Mouse (Mus musculus) G1E-ER4 (cell line): ENCODE measurements around the gene Inhbe. TPM values are rescaled to one million over a fixed set of nuclear protein-coding genes. Genes with fewer than 3 reads are reported as not detected.

Source experiments
- GATA1 ChIP-seq: IDR thresholded peaks from one replicate; pipeline ENCODE4 v1.8.0; 2012; ENCODE audit warnings: low read length, inconsistent platforms
- polyA plus RNA-seq: library from polyadenylated mRNA; stranded (reverse); fragments of >175 nt; gene quantifications from 2 replicates; pipeline ENCODE4 v1.2.3, GENCODE M21; 2012

The Inhbe gene
- polyA plus RNA-seq, 1 experiment = not detected

DNA sequence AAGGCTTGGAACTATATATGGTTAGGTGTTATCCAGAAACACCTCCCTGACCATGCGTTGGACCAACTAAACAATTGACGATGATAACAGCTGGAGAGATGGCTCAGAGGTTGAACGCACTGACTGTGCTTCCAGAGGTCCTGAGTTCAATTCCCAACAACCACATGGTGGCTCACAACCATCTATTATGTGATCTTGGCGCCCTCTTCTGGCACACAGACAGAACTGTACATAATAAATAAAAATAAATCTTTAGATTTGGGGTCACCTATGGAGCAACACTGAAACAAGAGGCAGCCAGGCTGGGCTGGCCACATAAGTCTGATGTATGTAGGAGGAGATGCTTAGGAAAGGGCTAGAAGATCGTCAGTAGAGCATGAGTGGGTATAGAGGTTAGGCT, 21.1 kb downstream of the Inhbe start:
- no peak for TF ChIP-seq GATA1

DNA sequence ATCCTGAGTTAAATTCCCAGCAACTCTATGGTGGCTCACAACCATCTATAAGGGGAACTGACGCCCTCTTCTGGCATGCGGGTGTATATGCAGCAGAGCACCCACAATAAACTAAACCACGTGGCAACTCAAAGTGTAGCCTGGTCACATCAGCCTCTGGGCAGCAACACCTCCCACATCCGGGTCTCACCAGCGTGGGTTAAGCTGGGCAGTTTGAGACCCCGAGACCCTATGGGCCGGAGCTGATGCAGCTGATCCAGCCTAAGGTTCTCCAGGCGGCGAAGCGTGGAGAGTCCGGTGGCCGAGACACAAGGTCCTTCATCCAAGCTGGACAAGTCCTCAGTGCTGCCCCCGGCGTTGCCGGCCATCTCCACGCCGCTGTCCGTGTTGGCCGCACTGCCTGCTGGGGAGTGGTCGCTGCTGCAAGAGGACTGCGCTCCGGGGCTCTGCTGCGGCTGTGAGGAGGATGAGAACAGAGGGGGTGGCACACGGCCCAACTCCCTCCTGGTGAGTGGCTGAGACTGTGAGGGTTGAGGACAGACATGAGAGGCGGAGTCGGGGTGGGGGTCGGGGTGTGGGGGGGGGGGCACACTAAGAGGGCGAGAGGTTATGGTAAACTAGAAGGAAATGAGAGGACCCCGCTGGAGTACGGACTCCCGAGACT, 21.9 kb downstream of the Inhbe start:
- no peak for TF ChIP-seq GATA1

DNA sequence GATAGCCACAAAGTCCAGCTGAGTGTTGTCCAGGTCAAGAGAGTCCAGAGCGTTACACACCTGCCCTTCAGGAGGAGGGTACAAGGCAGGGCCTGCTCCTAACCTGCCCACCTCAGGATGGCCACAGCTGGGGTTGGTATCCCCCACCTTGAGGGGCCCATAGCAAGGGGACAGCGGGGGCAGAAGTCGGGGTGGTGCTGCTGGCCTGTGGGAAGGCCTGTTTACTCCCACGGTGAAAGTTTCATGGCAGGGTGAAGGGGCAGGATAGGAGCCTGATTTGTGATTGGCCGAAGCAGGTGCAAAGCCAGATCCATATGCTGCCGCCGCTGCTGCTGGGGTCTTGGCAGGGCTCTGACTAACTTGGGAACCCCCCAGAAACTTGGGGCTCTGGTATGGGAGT, 24.0 kb downstream of the Inhbe start:
- no peak for TF ChIP-seq GATA1

DNA sequence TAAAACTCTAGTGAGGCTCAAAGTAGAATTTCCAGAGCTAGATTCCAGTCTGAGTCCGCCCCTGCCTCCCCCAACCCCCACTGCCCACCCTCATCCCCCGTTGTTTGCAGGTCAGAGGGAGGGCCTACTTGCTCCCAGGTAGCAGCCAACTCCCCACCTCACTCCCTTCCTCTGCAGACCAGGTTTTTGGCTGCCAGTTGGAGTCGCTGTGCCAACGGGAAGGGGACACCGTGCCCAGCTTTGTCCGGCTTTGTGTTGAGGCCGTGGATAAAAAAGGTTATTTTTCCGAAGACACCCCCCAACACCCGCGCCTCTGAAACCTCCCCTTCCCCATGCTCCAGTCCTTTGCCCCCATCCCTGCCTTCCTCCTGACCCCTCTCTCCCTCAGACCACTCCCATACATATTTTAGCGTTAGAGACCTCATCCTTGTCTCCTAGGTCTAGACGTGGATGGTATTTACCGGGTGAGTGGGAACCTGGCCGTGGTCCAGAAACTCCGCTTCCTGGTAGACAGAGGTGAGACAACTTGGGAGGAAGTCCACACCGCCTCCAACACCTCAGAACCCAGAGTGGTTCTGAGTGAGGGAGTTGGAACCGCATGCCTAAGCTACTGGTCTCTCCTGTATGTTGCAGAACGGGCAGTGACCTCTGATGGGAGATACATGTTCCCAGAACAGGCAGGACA, 26.6 kb downstream of the Inhbe start:
- TF ChIP-seq GATA1 = no peak

DNA sequence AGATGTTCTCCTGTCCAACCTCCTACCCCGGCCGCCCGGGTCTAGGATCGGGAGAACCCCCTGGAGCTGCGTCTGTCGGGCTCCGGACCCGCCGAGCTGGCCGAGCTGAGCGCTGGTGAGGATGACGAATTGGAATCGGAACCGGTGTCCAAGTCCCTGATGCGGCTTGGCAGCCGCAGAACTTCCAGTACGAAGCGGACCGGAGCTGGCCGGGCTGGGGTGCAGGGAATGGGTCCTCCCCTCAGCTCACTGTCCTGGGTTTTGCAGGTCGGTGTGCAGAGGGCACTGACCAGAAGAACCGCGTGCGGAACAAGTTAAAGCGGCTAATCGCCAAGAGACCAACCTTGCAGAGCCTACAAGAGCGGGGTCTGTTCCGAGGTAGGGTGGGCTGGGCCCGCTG, 27.4 kb downstream of the Inhbe start:
- no peak for TF ChIP-seq GATA1

DNA sequence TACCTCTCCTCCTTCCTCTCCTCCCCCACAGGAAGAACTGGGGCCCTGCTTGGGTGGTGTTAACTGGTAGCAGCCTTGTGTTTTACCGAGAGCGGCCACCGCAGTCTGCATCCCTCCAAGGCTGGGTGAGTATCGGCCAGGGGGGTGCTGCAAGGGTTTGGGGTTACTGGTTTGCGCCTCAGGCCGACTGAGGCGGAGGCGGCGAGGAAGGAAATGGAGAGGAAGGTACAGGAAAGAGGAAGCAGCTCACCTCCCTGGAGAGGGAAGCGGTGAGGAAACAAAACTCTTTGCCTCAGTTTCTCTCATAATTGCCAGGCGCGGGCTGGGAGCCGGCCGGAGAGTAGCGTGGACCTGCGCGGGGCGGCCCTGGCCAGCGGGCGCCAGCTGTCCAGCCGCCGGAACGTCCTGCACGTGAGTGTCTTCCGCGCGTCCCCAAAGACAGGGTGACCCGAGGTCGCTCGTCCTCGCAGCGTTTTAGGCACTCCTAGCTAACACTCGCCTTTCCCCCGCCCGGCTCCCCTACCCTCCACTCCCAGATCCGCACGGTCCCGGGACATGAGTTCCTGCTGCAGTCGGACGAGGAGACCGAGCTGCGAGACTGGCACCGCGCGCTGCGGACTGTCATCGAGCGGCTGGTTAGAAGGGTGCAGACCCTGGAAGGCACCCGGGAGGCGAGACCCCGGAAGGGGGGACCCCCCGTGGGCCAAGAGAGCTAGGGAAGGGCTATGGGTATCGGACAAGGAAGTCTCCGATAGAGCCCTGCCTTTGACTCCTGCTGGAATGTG, 28.0 kb downstream of the Inhbe start:
- no peak for TF ChIP-seq GATA1

DNA sequence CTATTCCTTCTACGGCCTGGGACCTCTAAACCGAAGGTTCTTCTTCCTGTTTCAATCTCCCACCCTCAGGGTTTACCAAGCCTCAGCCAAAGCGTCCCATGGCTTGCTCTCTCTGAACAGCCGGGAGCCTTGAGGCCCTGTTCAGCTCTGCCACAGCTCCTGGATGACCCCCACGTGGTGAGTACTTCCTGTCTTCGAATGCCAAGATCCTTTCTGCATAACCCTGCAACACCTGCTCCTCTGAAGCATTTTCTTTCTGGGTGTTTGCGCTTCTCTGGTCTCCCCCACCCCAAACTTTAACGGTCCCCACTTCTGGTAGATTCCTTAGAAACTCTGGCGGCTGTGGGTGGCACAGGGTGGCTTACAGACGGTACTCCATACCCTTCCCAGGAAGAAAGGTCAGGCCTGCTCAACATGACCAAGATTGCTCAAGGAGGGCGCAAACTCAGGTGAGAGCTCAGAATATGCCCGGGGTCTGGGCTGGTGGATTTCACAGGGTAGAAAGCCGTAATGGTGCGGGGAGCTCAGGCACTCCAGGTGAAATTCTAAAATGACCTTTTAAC, 28.7 kb downstream of the Inhbe start:
- TF ChIP-seq GATA1 = no peak

DNA sequence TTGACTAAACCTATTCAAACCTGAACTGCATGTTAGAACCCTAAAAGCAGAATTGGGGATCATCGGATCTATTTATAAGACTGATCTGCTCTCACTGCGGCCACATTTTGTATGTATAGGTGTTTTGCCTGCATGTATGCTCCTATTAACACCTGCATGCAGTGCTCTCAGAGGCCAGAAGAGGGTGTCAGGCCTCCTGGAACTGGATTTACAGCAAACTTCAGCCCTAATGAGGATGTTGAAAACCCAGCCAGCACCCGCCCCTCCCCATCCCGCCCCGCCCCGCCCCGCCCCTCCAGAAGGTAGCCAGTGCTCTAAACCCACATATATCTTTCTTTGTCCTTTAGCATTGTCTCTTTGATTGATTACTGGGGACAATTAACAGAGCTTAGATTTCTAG, 29.7 kb downstream of the Inhbe start:
- no peak for TF ChIP-seq GATA1

DNA sequence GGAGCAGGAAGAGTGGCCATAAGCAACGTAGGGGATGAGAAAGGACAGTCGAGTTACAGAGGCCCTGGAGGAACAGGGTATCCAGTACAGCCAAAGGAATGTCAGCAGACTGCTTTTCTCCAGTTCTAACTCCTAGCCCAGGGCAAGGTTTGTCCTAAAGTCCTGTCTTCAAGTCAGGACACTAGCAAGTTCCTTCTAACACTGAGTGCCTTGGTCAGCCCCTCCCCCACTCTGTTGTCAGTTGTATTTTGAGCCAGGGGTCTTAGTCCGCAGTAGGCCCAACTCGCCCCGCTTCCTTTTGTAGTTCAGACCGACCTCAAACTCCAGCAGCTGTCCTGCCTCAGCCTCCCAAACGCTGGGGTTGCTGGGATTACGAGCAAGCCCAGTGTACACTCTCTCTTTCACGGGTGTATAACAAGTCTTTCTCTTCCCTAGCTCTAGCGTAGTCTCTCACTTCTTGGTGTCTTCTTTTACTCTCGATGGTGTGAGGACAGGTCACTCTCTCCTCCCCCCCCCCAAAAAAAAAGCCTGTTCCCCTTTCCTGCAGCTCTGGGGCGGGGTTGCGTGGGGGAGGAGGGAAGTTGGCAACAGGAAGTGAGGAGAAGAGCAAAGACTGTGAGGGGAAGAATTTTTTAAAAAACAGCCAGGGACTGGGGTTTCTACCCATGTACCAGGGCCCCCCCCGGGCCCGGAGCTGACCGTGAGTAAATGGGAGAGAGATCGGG, 30.9 kb downstream of the Inhbe start:
- no peak for TF ChIP-seq GATA1

DNA sequence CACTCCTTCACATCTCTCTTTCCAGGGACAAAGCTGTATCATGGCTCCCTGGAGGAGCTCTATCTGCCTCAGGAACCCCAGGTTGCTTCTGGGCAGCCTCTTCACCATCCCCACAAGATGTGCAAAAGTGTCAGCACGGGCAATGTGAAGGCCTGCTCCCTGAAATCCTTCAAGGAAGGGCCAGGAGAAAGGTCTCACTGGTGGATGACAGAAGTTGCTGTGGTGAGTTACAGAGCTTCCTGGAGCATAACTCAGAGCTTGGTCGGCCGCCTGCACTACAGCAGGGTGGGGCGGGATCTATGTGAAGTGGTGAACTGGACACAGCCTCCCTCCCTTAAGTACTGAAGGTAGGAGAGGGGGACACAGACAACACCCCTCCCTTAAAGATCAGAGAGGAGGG, 31.5 kb downstream of the Inhbe start:
- no peak for TF ChIP-seq GATA1

DNA sequence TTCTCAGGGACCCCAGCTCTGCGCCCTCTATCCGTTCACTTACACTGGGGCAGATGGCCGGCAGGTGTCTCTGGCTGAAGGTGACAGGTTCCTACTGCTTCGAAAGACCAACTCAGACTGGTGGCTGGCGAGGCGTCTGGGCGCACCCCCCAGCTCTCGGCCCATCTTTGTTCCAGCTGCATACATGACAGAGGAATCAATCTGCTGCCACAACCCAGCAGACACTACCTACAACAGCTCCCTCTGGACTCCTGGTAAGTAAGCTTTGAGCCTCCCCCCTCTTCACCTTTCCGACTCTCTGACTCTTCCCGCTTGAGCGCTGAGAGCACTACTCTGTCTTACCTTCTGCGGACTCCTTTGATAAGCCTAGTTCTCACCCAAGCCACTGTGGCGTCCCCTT, 32.0 kb downstream of the Inhbe start:
- no peak for TF ChIP-seq GATA1

DNA sequence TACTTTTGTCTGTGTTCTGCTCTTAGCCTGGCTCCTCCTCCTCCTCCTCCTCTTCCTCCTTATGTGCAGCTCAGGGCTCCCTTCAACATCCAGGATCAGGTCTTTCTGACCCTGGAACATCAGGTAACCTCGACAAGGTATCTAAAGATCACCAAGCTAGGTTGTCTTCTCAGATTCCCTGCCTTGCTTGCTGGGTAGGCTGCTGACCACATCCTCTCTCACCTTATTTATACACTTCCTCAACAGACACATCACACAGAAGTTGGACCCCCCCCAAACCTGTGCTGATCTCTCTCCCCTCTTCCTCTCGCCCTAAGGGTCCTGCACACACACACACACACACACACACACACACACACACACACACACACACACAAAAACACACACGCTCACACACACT, 32.6 kb downstream of the Inhbe start, which contains the start of gene Arhgap9:
Arhgap9 (plus strand) TSS at position 344 of the 400 bp plus-strand sequence.
- TF ChIP-seq GATA1 = no peak

DNA sequence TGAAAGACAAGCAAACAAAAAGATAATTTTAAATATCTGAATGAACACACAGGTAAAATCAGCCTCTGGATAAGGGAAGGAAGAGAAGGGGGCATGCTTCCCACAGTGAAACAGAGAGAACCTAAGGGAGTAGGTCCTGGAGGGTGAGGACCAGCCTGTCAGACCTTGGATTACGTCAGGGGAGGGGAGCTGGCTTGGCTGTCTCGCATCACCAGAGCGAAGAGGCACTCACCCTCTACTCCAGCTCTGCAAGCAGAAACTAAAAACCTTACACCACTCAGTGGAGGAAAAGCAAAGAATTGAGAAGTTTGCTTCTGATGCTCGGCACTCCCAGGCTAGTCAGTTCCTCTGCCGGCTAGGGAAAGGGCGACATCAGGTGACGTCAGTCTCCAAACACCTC, 34.2 kb downstream of the Inhbe start:
- TF ChIP-seq GATA1 = no peak

DNA sequence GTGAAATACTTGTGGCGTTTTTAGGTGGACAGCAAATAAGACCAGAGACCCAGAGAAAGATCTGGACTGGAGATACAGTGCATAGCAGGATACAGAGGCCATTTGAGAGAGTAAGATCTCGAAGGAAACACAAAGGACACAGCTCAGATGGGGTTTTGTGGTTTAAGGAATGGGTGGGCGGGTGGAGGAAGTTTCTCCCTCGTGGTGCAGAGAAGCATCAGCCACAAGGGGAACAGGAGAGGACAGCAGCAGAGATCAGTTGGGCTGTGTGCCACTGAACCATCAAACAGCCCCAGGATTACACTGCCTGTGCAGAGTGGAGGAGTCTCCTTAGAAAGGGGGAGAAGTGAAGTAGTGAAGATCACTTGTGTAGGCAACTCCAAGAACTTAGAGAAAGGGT, 36.2 kb downstream of the Inhbe start:
- no peak for TF ChIP-seq GATA1

DNA sequence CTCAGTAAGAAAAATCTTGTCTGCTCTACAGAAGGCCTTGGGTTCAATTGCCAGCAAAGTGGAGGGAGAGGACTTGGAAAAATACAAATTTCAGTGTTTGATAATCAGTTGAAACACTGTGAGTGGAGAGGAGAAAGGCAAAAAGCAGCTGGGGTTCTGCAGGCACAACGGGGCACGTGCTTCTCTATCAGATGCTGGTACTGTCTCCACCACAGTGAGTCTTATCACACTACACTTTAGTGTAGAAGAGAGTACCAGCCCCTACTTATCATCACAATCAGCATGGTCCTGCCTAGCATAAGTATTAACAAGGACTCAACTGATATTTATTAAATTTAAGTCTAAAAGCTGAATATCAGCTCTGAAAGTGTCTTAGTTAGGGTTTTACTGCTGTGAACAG, 36.9 kb downstream of the Inhbe start:
- peak; percentile 69 for TF ChIP-seq GATA1

DNA sequence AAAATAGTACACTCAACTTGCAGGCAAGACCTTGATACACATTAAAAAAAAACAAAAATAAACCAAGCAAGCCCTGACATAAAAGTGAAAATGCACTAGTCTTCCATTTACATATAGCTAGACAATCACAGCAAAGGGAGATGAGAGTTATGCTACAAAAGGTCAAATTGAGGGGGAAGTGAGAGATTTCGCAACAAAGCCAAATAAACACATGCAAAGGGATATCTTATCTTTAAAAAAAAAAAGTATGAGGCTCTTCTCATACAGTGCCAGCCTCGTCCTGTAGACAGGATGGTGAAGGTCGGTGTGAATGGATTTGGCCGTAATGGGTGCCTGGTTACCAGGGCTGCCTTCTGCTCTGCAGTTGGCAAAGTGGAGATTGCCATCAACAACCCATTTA, 41.4 kb downstream of the Inhbe start:
- no peak for TF ChIP-seq GATA1

DNA sequence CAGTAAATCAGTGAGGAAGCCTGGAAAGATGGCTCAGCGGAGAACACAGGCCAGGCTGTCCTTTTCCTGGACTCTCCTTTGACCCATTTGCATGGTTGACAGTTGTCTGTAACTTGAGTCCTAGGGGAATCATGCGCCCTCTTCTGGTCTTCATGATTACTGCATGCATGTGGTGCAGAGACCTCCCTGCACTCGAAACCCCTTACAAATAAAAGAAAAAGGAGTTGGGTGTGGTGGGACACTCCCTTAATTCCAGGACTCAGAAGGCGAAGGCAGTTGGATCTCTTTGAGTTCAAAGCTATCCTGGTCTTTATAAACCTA, 41.9 kb downstream of the Inhbe start:
- no peak for TF ChIP-seq GATA1
